9 mouse cellular contexts compared by ENCODE assay signal in genomic region chr7:68843374-68843773, GRCm38 (mm10).
DNase-seq lines count a peak whose midpoint lies in the region; ATAC-seq and TF ChIP-seq lines count a peak whose summit lies in the region.
"Had no signal": no experiment of that assay in that cellular context is flagged by ENCODE, and none has a peak within 500 bp of the region (broad histone marks: within the 10 kb centered on the region; RNA-seq: fewer than 3 reads in every experiment).

No protein-coding gene starts in this region.

- in situ Hi-C loops in Patski (cut with MboI; ENCODE audit: low pct_unique_long_range_greater_than_20kb): no loop called here

- no peaks in the 10 kb centered on the region for H3K27me3 ChIP-seq in cerebellum, adult 2 months (ENCODE audit: control insufficient read depth, insufficient read depth, low read length)
- H3K27me3 ChIP-seq in liver, adult 2 months (ENCODE audit: control insufficient read depth, insufficient read depth, low read length): no peaks in the 10 kb centered on the region
- H3K27me3 ChIP-seq in liver, embryonic 11.5 days (replicated peaks; ENCODE audit: control insufficient read depth, insufficient read depth, low read length): no peaks in the 10 kb centered on the region
- peaks cover 9% of the 10 kb centered on the region for H3K27me3 ChIP-seq in Patski
- no peaks in the 10 kb centered on the region for H3K27me3 ChIP-seq in liver, postnatal 0 days (ENCODE audit: insufficient read depth, low read length)

- TF ChIP-seq EP300 in liver, postnatal 0 days (IDR thresholded peaks at IDR 0.05; ENCODE audit: low read depth): no peak

- POLR2A ChIA-PET in Patski (lab: Charles Lee): no interaction called here

- no peak for TF ChIP-seq POLR2A in cerebellum, adult 2 months (IDR thresholded peaks at IDR 0.05; ENCODE audit: borderline replicate concordance, insufficient read depth, low read length)
- TF ChIP-seq POLR2A in liver, adult 2 months (IDR thresholded peaks at IDR 0.05; ENCODE audit: extremely low read depth, insufficient read depth, low read length): no peak

- 44% methylated on average over 4 of the region's 4 CpGs for WGBS in cerebellum, adult 2 months
- 22% methylated on average over 4 of the region's 4 CpGs for WGBS in liver, adult 2 months
- WGBS in liver, embryonic 11.5 days: 44% methylated on average over 4 of the region's 4 CpGs
- 28% methylated on average over 4 of the region's 4 CpGs for whole genome bisulfite sequencing in liver, postnatal 0 days (ENCODE audit: insufficient replicate concordance)

- H3K27ac ChIP-seq in cerebellum, adult 2 months (ENCODE audit: insufficient read depth, low read length): no peak overlapping the region
- no peak overlapping the region for H3K27ac ChIP-seq in liver, adult 2 months (replicated peaks; ENCODE audit: insufficient read depth, low read depth, low read length)
- no peak overlapping the region for H3K27ac ChIP-seq in liver, embryonic 11.5 days (ENCODE audit: low read depth, low read length)
- no peak overlapping the region for H3K27ac ChIP-seq in liver, postnatal 0 days (ENCODE audit: low read depth)
- H3K27ac ChIP-seq: forebrain, embryonic 10.5 days had no signal

- H3K4me2 ChIP-seq in liver, embryonic 11.5 days: no peak overlapping the region
- H3K4me2 ChIP-seq in liver, postnatal 0 days (ENCODE audit: low read depth, low read length): no peak overlapping the region

- H3K4me3 ChIP-seq in cerebellum, adult 2 months (replicated peaks; ENCODE audit: insufficient read depth, low read depth, low read length): no peak overlapping the region
- no peak overlapping the region for H3K4me3 ChIP-seq in liver, adult 2 months (ENCODE audit: insufficient read depth, low read depth, low read length)
- H3K4me3 ChIP-seq in liver, embryonic 11.5 days (ENCODE audit: low read depth, low read length): no peak overlapping the region
- H3K4me3 ChIP-seq in liver, postnatal 0 days (ENCODE audit: low read depth, low read length): no peak overlapping the region
- H3K4me3 ChIP-seq: forebrain, embryonic 10.5 days had no signal

- H3K4me1 ChIP-seq in cerebellum, adult 2 months (ENCODE audit: control insufficient read depth, insufficient read depth, low read length): no peaks in the 10 kb centered on the region
- no peaks in the 10 kb centered on the region for H3K4me1 ChIP-seq in liver, adult 2 months (ENCODE audit: control insufficient read depth, insufficient read depth, low read length)
- H3K4me1 ChIP-seq in liver, embryonic 11.5 days (replicated peaks; ENCODE audit: control insufficient read depth, insufficient read depth, low read length): no peaks in the 10 kb centered on the region
- no peaks in the 10 kb centered on the region for H3K4me1 ChIP-seq in liver, postnatal 0 days (ENCODE audit: insufficient read depth)
- H3K4me1 ChIP-seq: forebrain, embryonic 10.5 days had no signal

- peak; percentile 29; the same call in 1 of the 2 replicates for TF ChIP-seq CTCF in cerebellum, adult 2 months (IDR thresholded peaks at IDR 0.05; ENCODE audit: borderline replicate concordance, insufficient read depth, low read depth, low read length)
- TF ChIP-seq CTCF in liver, adult 2 months (IDR thresholded peaks at IDR 0.05; ENCODE audit: low read depth, low read length): peak; percentile 57
- peak; percentile 64 for TF ChIP-seq CTCF in Patski (IDR thresholded peaks at IDR 0.05)
- peak; percentile 69 for TF ChIP-seq CTCF in liver, postnatal 0 days (IDR thresholded peaks at IDR 0.05; ENCODE audit: low read depth)

- no peaks in the 10 kb centered on the region for H3K9me3 ChIP-seq in liver, embryonic 11.5 days (ENCODE audit: control insufficient read depth, low read length)
- no peaks in the 10 kb centered on the region for H3K9me3 ChIP-seq in liver, postnatal 0 days (ENCODE audit: low read length)
- H3K9me3 ChIP-seq: forebrain, embryonic 10.5 days had no signal

- ATAC-seq in liver, embryonic 11.5 days (replicated peaks; ENCODE audit: low FRiP score): no peak
- ATAC-seq in Patski: no peak
- no peak for ATAC-seq in liver, postnatal 0 days

- H3K9ac ChIP-seq in liver, adult 2 months (ENCODE audit: low read depth, low read length): no peak overlapping the region
- H3K9ac ChIP-seq in liver, embryonic 11.5 days (ENCODE audit: low read depth, low read length): no peak overlapping the region
- no peak overlapping the region for H3K9ac ChIP-seq in liver, postnatal 0 days (replicated peaks)

- no peak for DNase-seq in cerebellum, adult 2 months
- DNase-seq in cerebellum, postnatal 36 days: no peak
- DNase-seq in liver, adult 2 months (ENCODE audit: extremely low read depth, low read depth, low spot score): peak; percentile 32
- DNase-seq in liver, embryonic 11.5 days (ENCODE audit: low spot score): no peak
- no peak for DNase-seq in Patski (ENCODE audit: low read depth, low spot score)
- peak; percentile 55 for DNase-seq in liver, postnatal 0 days
- DNase-seq in layer of hippocampus, adult 8-10 months (ENCODE audit: low spot score in 2 of 2): no peak
- no peak for DNase-seq in layer of hippocampus, postnatal 10 days (ENCODE audit: low spot score in 2 of 2)

- H3K36me3 ChIP-seq in liver, adult 2 months (ENCODE audit: control insufficient read depth, insufficient read depth, low read length): no peaks in the 10 kb centered on the region
- no peaks in the 10 kb centered on the region for H3K36me3 ChIP-seq in liver, embryonic 11.5 days (ENCODE audit: control insufficient read depth, insufficient read depth, low read length)
- no peaks in the 10 kb centered on the region for H3K36me3 ChIP-seq in liver, postnatal 0 days (replicated peaks; ENCODE audit: insufficient read depth, low read length)
- H3K36me3 ChIP-seq: forebrain, embryonic 10.5 days had no signal

- CTCF ChIA-PET in Patski (lab: Charles Lee): no interaction called here

- H3K79me2 ChIP-seq in liver, adult 2 months (ENCODE audit: control insufficient read depth, insufficient read depth, low read length): no peaks in the 10 kb centered on the region

Comparison
In these comparisons a context has a peak if more than half of its experiments do, and no peak if none do; other contexts are left out.
1. DNase-seq: peak in liver, adult 2 months (single experiment) and liver, postnatal 0 days (single experiment); none in cerebellum, adult 2 months (0 of 2), cerebellum, postnatal 36 days (0 of 2), liver, embryonic 11.5 days (single experiment), Patski (single experiment), layer of hippocampus, adult 8-10 months (0 of 2) and layer of hippocampus, postnatal 10 days (0 of 2).
2. Peak in every context shown above with its lines, with median percentiles within 50 percentile points of each other: CTCF ChIP-seq.